Mouse (Mus musculus): ENCODE results near the gene Gm10188. TPM values are rescaled to one million over a fixed set of nuclear protein-coding genes. Genes with fewer than 3 reads are reported as not detected.

The Gm10188 gene
- polyA plus RNA-seq, 1 experiment from 2014 or later = 0.66 TPM

GRCm38 (mm10) chr1:132188442-132189066 lies 41.0 kb downstream of the Gm10188 start:
- Histone ChIP-seq H3K36me3 (ENCODE audit: control insufficient read depth, insufficient read depth, low read length) (no peaks in the 10 kb centered on the region), H3K9me3 (ENCODE audit: control insufficient read depth, low read length) (no peaks in the 10 kb centered on the region), H3K4me2 (no peak overlapping the region), H3K4me1 (ENCODE audit: control insufficient read depth, insufficient read depth, low read length) (peaks cover 27% of the 10 kb centered on the region), H3K27me3 (ENCODE audit: control insufficient read depth, insufficient read depth, low read length) (no peaks in the 10 kb centered on the region; the same call in 1 of the 2 replicates), H3K9ac (ENCODE audit: low read length) (no peak overlapping the region), H3K27ac (ENCODE audit: low read depth, low read length) (no peak overlapping the region), H3K4me3 (ENCODE audit: low read depth, low read length) (no peak overlapping the region)
- DNase-seq (ENCODE audit: low spot score, missing footprints) (no peak), ATAC-seq (ENCODE audit: low FRiP score) (no peak)
- WGBS = 49% methylated on average over 9 of the region's 9 CpGs

GRCm38 (mm10) chr1:132186303-132186702 lies 43.3 kb downstream of the Gm10188 start:
- H3K36me3 ChIP-seq (ENCODE audit: control insufficient read depth, insufficient read depth, low read length) = no peaks in the 10 kb centered on the region
- H3K4me3 ChIP-seq (ENCODE audit: low read depth, low read length) = no peak overlapping the region
- no peaks in the 10 kb centered on the region; the same call in 1 of the 2 replicates for H3K27me3 ChIP-seq (ENCODE audit: control insufficient read depth, insufficient read depth, low read length)
- ATAC-seq (ENCODE audit: low FRiP score) (no peak), DNase-seq (ENCODE audit: low spot score, missing footprints) (no peak)
- H3K4me1 ChIP-seq (ENCODE audit: control insufficient read depth, insufficient read depth, low read length) = peaks cover 14% of the 10 kb centered on the region
- H3K9ac ChIP-seq (ENCODE audit: low read length) = no peak overlapping the region
- WGBS = 84% methylated on average over 4 of the region's 4 CpGs
- H3K27ac ChIP-seq (ENCODE audit: low read depth, low read length) = no peak overlapping the region
- no peak overlapping the region for H3K4me2 ChIP-seq
- H3K9me3 ChIP-seq (ENCODE audit: control insufficient read depth, low read length) = no peaks in the 10 kb centered on the region

MicroRNA genes within 50 kb of the gene (microRNA counts, 519-probe panel; counts per million panel counts)
- microRNA mmu-miR-135b = 5,151 counts per million, percentile 59 among the panel's probes with 10 or more counts

Small RNA genes within 50 kb of the gene (microRNA-seq; reads per million reads assigned to microRNA genes)
- 9,219 reads per million, percentile 94 among the genes with 10 or more reads in this experiment for gene Mir135b

Other genes with a start within 250 kb of the Gm10188 start
- 17.2 and 19.5 TPM in 2 replicates for gene Elk4, start 222.2 kb downstream of the Gm10188 start, polyA plus RNA-seq (2014; fragmentation: Nextera tagmentation; extraction: Ambion mirVana)
- gene Mfsd4a, start 161.7 kb downstream of the Gm10188 start, polyA plus RNA-seq (2014; fragmentation: Nextera tagmentation; extraction: Ambion mirVana) = 8.1 and 8.7 TPM in 2 replicates
- gene Cdk18, start 90.1 kb downstream of the Gm10188 start, polyA plus RNA-seq (2014; fragmentation: Nextera tagmentation; extraction: Ambion mirVana) = 0.14 and 0.19 TPM in 2 replicates
- 10.7 and 12.9 TPM in 2 replicates for gene Lemd1, start 38.3 kb downstream of the Gm10188 start, polyA plus RNA-seq (2014; fragmentation: Nextera tagmentation; extraction: Ambion mirVana)
- gene AC124108.1, start 38.3 kb downstream of the Gm10188 start, polyA plus RNA-seq (2014; fragmentation: Nextera tagmentation; extraction: Ambion mirVana) = 5.0 and 5.2 TPM in 2 replicates
- 3.5 and 4.5 TPM in 2 replicates for gene Klhdc8a, start 68.9 kb upstream of the Gm10188 start, polyA plus RNA-seq (2014; fragmentation: Nextera tagmentation; extraction: Ambion mirVana)
- 100 and 105 TPM in 2 replicates for gene Nuak2, start 86.4 kb upstream of the Gm10188 start, polyA plus RNA-seq (2014; fragmentation: Nextera tagmentation; extraction: Ambion mirVana)
- 8.9 and 11.1 TPM in 2 replicates for gene Tmcc2, start 161.5 kb upstream of the Gm10188 start, polyA plus RNA-seq (2014; fragmentation: Nextera tagmentation; extraction: Ambion mirVana)
- 11.6 and 13.0 TPM in 2 replicates for gene Dstyk, start 187.8 kb upstream of the Gm10188 start, polyA plus RNA-seq (2014; fragmentation: Nextera tagmentation; extraction: Ambion mirVana)
- gene Rbbp5, start 247.6 kb upstream of the Gm10188 start, polyA plus RNA-seq (2014; fragmentation: Nextera tagmentation; extraction: Ambion mirVana) = 65.2 and 65.9 TPM in 2 replicates

Measured in midbrain, embryonic 11.5 days (tissue).